Mouse (Mus musculus): ENCODE data around the gene Plxdc1.
"Not testable (repeated sequence)": the region's sequence is repeated elsewhere in the genome, so short reads cannot be mapped to it uniquely, and the experiment has no call there.

Plxdc1 gene

GRCm38 (mm10) chr11:97955915-97956314, 30.3 kb downstream of the Plxdc1 start:
- in situ Hi-C loops (cut with MboI, MseI) = loop anchor here in 1 of 2 experiments (10.0 kb wide), 1 partner anchor 309 kb away; no protein-coding TSS in a partner anchor

- in situ Hi-C loops (cut with MboI, MseI) = loop anchor here in 1 of 2 experiments (10.0 kb wide), 1 partner anchor 309 kb away; no protein-coding TSS in a partner anchor
Observed at GRCm38 (mm10) chr11:97955146-97955902, 30.9 kb downstream of the Plxdc1 start.

GRCm38 (mm10) chr11:97954469-97955141, 31.6 kb downstream of the Plxdc1 start:
- in situ Hi-C loops (cut with MboI, MseI) = loop anchor here in 1 of 2 experiments (10.0 kb wide), 1 partner anchor 310 kb away; no protein-coding TSS in a partner anchor

GRCm38 (mm10) chr11:97953939-97954275, 32.3 kb downstream of the Plxdc1 start:
- in situ Hi-C loops (cut with MboI, MseI) = loop anchor here in 1 of 2 experiments (10.0 kb wide), 1 partner anchor 311 kb away; no protein-coding TSS in a partner anchor

- in situ Hi-C loops (cut with MboI, MseI) = loop anchor here in 1 of 2 experiments (10.0 kb wide), 1 partner anchor 311 kb away; no protein-coding TSS in a partner anchor
Observed at GRCm38 (mm10) chr11:97953179-97953938, 32.9 kb downstream of the Plxdc1 start.

- in situ Hi-C loops (cut with MboI, MseI) = loop anchor here in 1 of 2 experiments (10.0 kb wide), 1 partner anchor 312 kb away; no protein-coding TSS in a partner anchor
Observed at GRCm38 (mm10) chr11:97952367-97953006, 33.8 kb downstream of the Plxdc1 start.

- in situ Hi-C loops (cut with MboI, MseI) = loop anchor here in 1 of 2 experiments (10.0 kb wide), 1 partner anchor 315 kb away; no protein-coding TSS in a partner anchor
Observed at GRCm38 (mm10) chr11:97949703-97950475, 36.4 kb downstream of the Plxdc1 start.

- in situ Hi-C loops (cut with MboI, MseI) = no loop called here
Observed at GRCm38 (mm10) chr11:97947426-97947825, 38.8 kb downstream of the Plxdc1 start.

- in situ Hi-C loops (cut with MboI, MseI) = not testable (repeated sequence)
Observed at GRCm38 (mm10) chr11:97945738-97946289, 40.4 kb downstream of the Plxdc1 start.

GRCm38 (mm10) chr11:97945031-97945430, 41.2 kb downstream of the Plxdc1 start:
- in situ Hi-C loops (cut with MboI, MseI) = no loop called here

GRCm38 (mm10) chr11:97943256-97943655, 43.0 kb downstream of the Plxdc1 start:
- in situ Hi-C loops (cut with MboI, MseI) = no loop called here

- in situ Hi-C loops (cut with MboI, MseI) = no loop called here
Observed at GRCm38 (mm10) chr11:97942420-97943111, 43.7 kb downstream of the Plxdc1 start.

- in situ Hi-C loops (cut with MboI, MseI) = loop anchor here in 1 of 2 experiments (5.0 kb wide), 2 partner anchors 35 to 50 kb away; partner anchors contain the start of gene Plxdc1
Observed at GRCm38 (mm10) chr11:97937469-97938105, 48.7 kb downstream of the Plxdc1 start.

- in situ Hi-C loops (cut with MboI, MseI) = loop anchor here in 1 of 2 experiments (5.0 kb wide), 2 partner anchors 34 to 51 kb away; partner anchors contain the start of gene Plxdc1
Observed at GRCm38 (mm10) chr11:97936758-97937157, 49.5 kb downstream of the Plxdc1 start.

- in situ Hi-C loops (cut with MboI, MseI) = loop anchor here in 1 of 2 experiments (5.0 kb wide), 2 partner anchors 34 to 51 kb away; partner anchors contain the start of gene Plxdc1
Observed at GRCm38 (mm10) chr11:97935913-97936575, 50.2 kb downstream of the Plxdc1 start.

- in situ Hi-C loops (cut with MboI, MseI) = no loop called here
Observed at GRCm38 (mm10) chr11:97933553-97933952, 52.7 kb downstream of the Plxdc1 start.

GRCm38 (mm10) chr11:97928905-97929304, 57.3 kb downstream of the Plxdc1 start:
- in situ Hi-C loops (cut with MboI, MseI) = no loop called here

GRCm38 (mm10) chr11:97924217-97924616, 62.0 kb downstream of the Plxdc1 start:
- in situ Hi-C loops (cut with MboI, MseI) = no loop called here

Data from T-helper 17 cell (primary cell).